Mouse (Mus musculus) embryonic fibroblast, embryonic 13.5 days (primary cell): ENCODE measurements at regions not wholly inside any gene's neighbourhood (a gene's known extent, or its start where the extent isn't known, plus 50 kb on each side); places are given as distances from the start of the nearest gene placed in this dataset.

Experiments used
- CTCF ChIP-seq: IDR thresholded peaks from 2 replicates; pipeline ENCODE4 v1.5.1; 2011; ENCODE audit warnings: mild to moderate bottlenecking, control low read depth, low read length, moderate library complexity, borderline replicate concordance; ENCODE audit not compliant: insufficient read depth
- POLR2A ChIP-seq: IDR thresholded peaks from 2 replicates; pipeline ENCODE4 v1.6.1; 2011; ENCODE audit warnings: low read depth, mild to moderate bottlenecking, control low read depth, low read length, moderate library complexity

DNA sequence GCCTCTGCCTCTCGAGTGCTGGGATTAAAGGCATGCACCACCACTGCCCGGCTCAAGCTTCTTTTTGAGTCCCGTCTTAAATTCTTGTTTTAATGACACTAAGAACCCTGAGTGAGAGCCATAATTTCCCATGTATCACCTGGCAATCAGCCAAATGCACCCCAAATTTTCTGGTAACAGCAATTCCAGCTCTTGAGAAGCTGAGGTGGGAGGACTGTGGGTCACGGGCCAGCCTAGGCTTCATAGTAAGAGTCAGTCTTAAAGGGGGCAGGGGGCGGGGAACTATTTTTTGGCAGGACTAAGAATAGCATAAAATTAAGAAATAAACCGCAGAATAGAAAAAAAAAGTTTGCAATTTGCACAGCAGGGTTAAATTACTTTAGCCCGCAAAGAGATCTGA is 214.9 kb upstream of the Amigo2 start:
- TF ChIP-seq CTCF (no peak), POLR2A (no peak)
